Mouse (Mus musculus): Measurements from ENCODE around the gene Tspan15. TPM values are rescaled to one million over a fixed set of nuclear protein-coding genes. Genes with fewer than 3 reads are reported as not detected.

Tspan15 gene
- polyA plus RNA-seq, 1 experiment from 2014 or later, result 17.0 TPM

GRCm38 (mm10) chr10:62202574-62202973 lies 28.5 kb downstream of the Tspan15 start:
- WGBS, result 77% methylated on average over 6 of the region's 6 CpGs
- no peaks in the 10 kb centered on the region for H3K9me3 ChIP-seq
- no peak overlapping the region for H3K4me2 ChIP-seq (replicated peaks)
- no peak overlapping the region for H3K9ac ChIP-seq (replicated peaks)
- H3K4me1 ChIP-seq, result no peaks in the 10 kb centered on the region
- no peaks in the 10 kb centered on the region for H3K27me3 ChIP-seq
- no peaks in the 10 kb centered on the region for H3K36me3 ChIP-seq
- no peak overlapping the region for H3K4me3 ChIP-seq
- no peak overlapping the region for H3K27ac ChIP-seq (replicated peaks)
- ATAC-seq (replicated peaks), result no peak

GRCm38 (mm10) chr10:62198891-62199290 lies 32.2 kb downstream of the Tspan15 start:
- 88% methylated on average over 1 of the region's 1 CpGs for WGBS
- Histone ChIP-seq H3K4me1 (peaks cover 9% of the 10 kb centered on the region), H3K27me3 (no peaks in the 10 kb centered on the region), H3K9ac (replicated peaks) (no peak overlapping the region), H3K27ac (replicated peaks) (no peak overlapping the region), H3K9me3 (no peaks in the 10 kb centered on the region), H3K36me3 (no peaks in the 10 kb centered on the region), H3K4me3 (no peak overlapping the region), H3K4me2 (replicated peaks) (no peak overlapping the region)
- no peak for ATAC-seq (replicated peaks)

GRCm38 (mm10) chr10:62197403-62197802 lies 33.6 kb downstream of the Tspan15 start:
- WGBS, result 52% methylated on average over 4 of the region's 4 CpGs
- H3K9me3 ChIP-seq, result no peaks in the 10 kb centered on the region
- H3K9ac ChIP-seq (replicated peaks), result no peak overlapping the region
- no peaks in the 10 kb centered on the region for H3K27me3 ChIP-seq
- H3K36me3 ChIP-seq, result no peaks in the 10 kb centered on the region
- no peak overlapping the region for H3K4me2 ChIP-seq (replicated peaks)
- H3K4me3 ChIP-seq, result no peak overlapping the region
- H3K4me1 ChIP-seq, result peaks cover 24% of the 10 kb centered on the region
- H3K27ac ChIP-seq (replicated peaks), result no peak overlapping the region
- no peak for ATAC-seq (replicated peaks)

- Histone ChIP-seq H3K27ac (replicated peaks) (no peak overlapping the region), H3K27me3 (no peaks in the 10 kb centered on the region), H3K36me3 (no peaks in the 10 kb centered on the region), H3K9ac (replicated peaks) (no peak overlapping the region), H3K4me2 (replicated peaks) (no peak overlapping the region), H3K4me1 (peaks cover 27% of the 10 kb centered on the region), H3K4me3 (no peak overlapping the region), H3K9me3 (no peaks in the 10 kb centered on the region)
- 81% methylated on average over 7 of the region's 7 CpGs for WGBS
- no peak for ATAC-seq (replicated peaks)
Measured at GRCm38 (mm10) chr10:62195376-62195775, 35.7 kb downstream of the Tspan15 start.

- H3K27ac ChIP-seq (replicated peaks), result no peak overlapping the region
- ATAC-seq (replicated peaks), result no peak
- no peak overlapping the region for H3K9ac ChIP-seq (replicated peaks)
- no peaks in the 10 kb centered on the region for H3K27me3 ChIP-seq
- no peaks in the 10 kb centered on the region for H3K9me3 ChIP-seq
- no peak overlapping the region for H3K4me3 ChIP-seq
- H3K36me3 ChIP-seq, result no peaks in the 10 kb centered on the region
- H3K4me1 ChIP-seq, result peaks cover 27% of the 10 kb centered on the region
- no peak overlapping the region for H3K4me2 ChIP-seq (replicated peaks)
- WGBS, result 72% methylated on average over 6 of the region's 6 CpGs
Measured at GRCm38 (mm10) chr10:62194946-62195345, 36.1 kb downstream of the Tspan15 start.

- H3K36me3 ChIP-seq, result no peaks in the 10 kb centered on the region
- H3K9ac ChIP-seq (replicated peaks), result no peak overlapping the region
- ATAC-seq (replicated peaks), result peak; percentile 81
- H3K27me3 ChIP-seq, result no peaks in the 10 kb centered on the region
- H3K4me1 ChIP-seq, result peaks cover 27% of the 10 kb centered on the region
- no peak overlapping the region for H3K4me2 ChIP-seq (replicated peaks)
- peak overlapping the region; percentile 58; the same call in 1 of the 2 replicates for H3K27ac ChIP-seq (replicated peaks)
- 24% methylated on average over 5 of the region's 5 CpGs for WGBS
- H3K4me3 ChIP-seq, result no peak overlapping the region
- H3K9me3 ChIP-seq, result no peaks in the 10 kb centered on the region
Measured at GRCm38 (mm10) chr10:62194461-62194860, 36.6 kb downstream of the Tspan15 start.

GRCm38 (mm10) chr10:62194043-62194442 lies 37.0 kb downstream of the Tspan15 start:
- peaks cover 27% of the 10 kb centered on the region for H3K4me1 ChIP-seq
- peak overlapping the region; percentile 58; the same call in 1 of the 2 replicates for H3K27ac ChIP-seq (replicated peaks)
- H3K36me3 ChIP-seq, result no peaks in the 10 kb centered on the region
- H3K4me3 ChIP-seq, result no peak overlapping the region
- ATAC-seq (replicated peaks), result 0 out of 2 replicates have a peak, but pooled peaks have one; percentile 17
- no peaks in the 10 kb centered on the region for H3K27me3 ChIP-seq
- H3K9ac ChIP-seq (replicated peaks), result no peak overlapping the region
- no peak overlapping the region for H3K4me2 ChIP-seq (replicated peaks)
- WGBS, result 72% methylated on average over 6 of the region's 6 CpGs
- H3K9me3 ChIP-seq, result no peaks in the 10 kb centered on the region

GRCm38 (mm10) chr10:62192701-62193157 lies 38.3 kb downstream of the Tspan15 start:
- Histone ChIP-seq H3K27ac (replicated peaks) (peak overlapping the region; percentile 53; the same call in 1 of the 2 replicates), H3K4me2 (replicated peaks) (no peak overlapping the region), H3K9ac (replicated peaks) (no peak overlapping the region), H3K4me1 (peaks cover 27% of the 10 kb centered on the region), H3K36me3 (no peaks in the 10 kb centered on the region), H3K27me3 (no peaks in the 10 kb centered on the region), H3K4me3 (no peak overlapping the region), H3K9me3 (no peaks in the 10 kb centered on the region)
- peak; percentile 32; the same call in 1 of the 2 replicates for ATAC-seq (replicated peaks)
- WGBS, result 44% methylated on average over 9 of the region's 9 CpGs

GRCm38 (mm10) chr10:62190821-62191220 lies 40.2 kb downstream of the Tspan15 start:
- Histone ChIP-seq H3K4me2 (replicated peaks) (no peak overlapping the region), H3K9me3 (no peaks in the 10 kb centered on the region), H3K4me3 (no peak overlapping the region), H3K27ac (replicated peaks) (no peak overlapping the region), H3K36me3 (no peaks in the 10 kb centered on the region), H3K9ac (replicated peaks) (no peak overlapping the region), H3K27me3 (no peaks in the 10 kb centered on the region), H3K4me1 (peaks cover 27% of the 10 kb centered on the region)
- ATAC-seq (replicated peaks), result no peak
- WGBS, result 87% methylated on average over 7 of the region's 7 CpGs

- H3K4me1 ChIP-seq, result peaks cover 27% of the 10 kb centered on the region
Measured at GRCm38 (mm10) chr10:62189910-62190309, 41.1 kb downstream of the Tspan15 start.

GRCm38 (mm10) chr10:62189303-62189702 lies 41.7 kb downstream of the Tspan15 start:
- WGBS, result 70% methylated on average over 3 of the region's 3 CpGs
- H3K9me3 ChIP-seq, result no peaks in the 10 kb centered on the region

More at GRCm38 (mm10) chr10:62189910-62190309, 41.1 kb downstream of the Tspan15 start:
- 84% methylated on average over 4 of the region's 4 CpGs for WGBS
- no peaks in the 10 kb centered on the region for H3K9me3 ChIP-seq
- no peak overlapping the region for H3K27ac ChIP-seq (replicated peaks)
- no peak for ATAC-seq (replicated peaks)
- no peak overlapping the region for H3K4me2 ChIP-seq (replicated peaks)
- H3K27me3 ChIP-seq, result 0 out of 2 replicates have a peak, but pooled peaks cover 3% of the 10 kb centered on the region
- no peak overlapping the region for H3K4me3 ChIP-seq
- no peaks in the 10 kb centered on the region for H3K36me3 ChIP-seq
- no peak overlapping the region for H3K9ac ChIP-seq (replicated peaks)

GRCm38 (mm10) chr10:62186882-62187281 lies 44.2 kb downstream of the Tspan15 start:
- peak; percentile 30 for ATAC-seq (replicated peaks)
- no peak overlapping the region for H3K4me2 ChIP-seq (replicated peaks)
- no peak overlapping the region for H3K27ac ChIP-seq (replicated peaks)
- no peaks in the 10 kb centered on the region for H3K36me3 ChIP-seq
- H3K4me3 ChIP-seq, result no peak overlapping the region
- H3K4me1 ChIP-seq, result no peaks in the 10 kb centered on the region
- WGBS, result 21% methylated on average over 7 of the region's 7 CpGs
- H3K9me3 ChIP-seq, result no peaks in the 10 kb centered on the region
- 0 out of 2 replicates have a peak, but pooled peaks cover 8% of the 10 kb centered on the region for H3K27me3 ChIP-seq
- H3K9ac ChIP-seq (replicated peaks), result no peak overlapping the region

More at GRCm38 (mm10) chr10:62189303-62189702, 41.7 kb downstream of the Tspan15 start:
- H3K27ac ChIP-seq (replicated peaks), result no peak overlapping the region
- H3K4me1 ChIP-seq, result peaks cover 23% of the 10 kb centered on the region
- ATAC-seq (replicated peaks), result no peak
- H3K27me3 ChIP-seq, result 0 out of 2 replicates have a peak, but pooled peaks cover 8% of the 10 kb centered on the region
- no peak overlapping the region for H3K4me2 ChIP-seq (replicated peaks)
- no peak overlapping the region for H3K9ac ChIP-seq (replicated peaks)
- H3K36me3 ChIP-seq, result no peaks in the 10 kb centered on the region
- no peak overlapping the region for H3K4me3 ChIP-seq

GRCm38 (mm10) chr10:62183053-62183452 lies 48.0 kb downstream of the Tspan15 start:
- Histone ChIP-seq H3K27me3 (0 out of 2 replicates have a peak, but pooled peaks cover 8% of the 10 kb centered on the region), H3K4me1 (no peaks in the 10 kb centered on the region), H3K9ac (replicated peaks) (no peak overlapping the region), H3K9me3 (no peaks in the 10 kb centered on the region), H3K36me3 (no peaks in the 10 kb centered on the region), H3K4me2 (replicated peaks) (no peak overlapping the region), H3K27ac (replicated peaks) (no peak overlapping the region), H3K4me3 (no peak overlapping the region)
- ATAC-seq (replicated peaks), result peak; percentile 57
- WGBS, result 1% methylated on average over 10 of the region's 10 CpGs

Data from forebrain, embryonic 15.5 days (tissue).